Mouse (Mus musculus): Measurements from ENCODE around the gene Magix.

Gene Magix

DNA sequence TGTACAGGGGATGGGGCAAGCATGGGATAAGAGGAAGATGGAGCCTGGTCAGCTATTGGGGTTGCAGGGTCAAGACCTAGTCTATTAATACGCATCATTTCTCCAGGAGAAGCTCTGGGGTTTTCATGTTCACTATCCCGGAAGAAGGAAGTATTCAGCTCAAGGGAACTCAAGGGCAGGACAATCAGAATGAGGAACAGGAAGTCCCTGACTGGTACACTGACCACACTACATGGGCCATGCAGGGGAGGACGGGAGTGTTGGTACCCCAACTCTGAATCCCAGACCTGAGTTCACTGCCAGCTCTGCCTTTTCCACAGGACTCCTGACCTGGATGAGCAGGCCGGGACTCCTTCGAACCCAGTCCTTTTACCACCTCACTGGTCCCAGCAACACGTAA lies 48.5 kb downstream of the Magix start:
- DNase-seq (ENCODE audit: low spot score in 2 of 2) = no peak
